ENCODE assay signal across 23 mouse cellular contexts in genomic region chr3:22006651-22007050, GRCm38 (mm10).
A peak's percentile ranks its signal among the peaks of the same experiment; 100 is the strongest.
DNase-seq lines count a peak whose midpoint lies in the region; ATAC-seq and TF ChIP-seq lines count a peak whose summit lies in the region.
"Had no signal": no experiment of that assay in that cellular context is flagged by ENCODE, and none has a peak within 500 bp of the region (broad histone marks: within the 10 kb centered on the region; RNA-seq: fewer than 3 reads in every experiment).

No protein-coding gene starts in this region.

- TF ChIP-seq EP300 in heart, adult 2 months (IDR thresholded peaks at IDR 0.05; ENCODE audit: insufficient read depth, low read depth, low read length) = no peak
- TF ChIP-seq EP300 in MEL (IDR thresholded peaks at IDR 0.05; ENCODE audit: low read depth in 1 of 2, low read length in 2 of 2) = no peak

- H3K36me3 ChIP-seq in heart, adult 2 months (ENCODE audit: control insufficient read depth, insufficient read depth, low read length) = peaks cover 4% of the 10 kb centered on the region
- no peaks in the 10 kb centered on the region for H3K36me3 ChIP-seq in heart, embryonic 16.5 days (ENCODE audit: control insufficient read depth, insufficient read depth)
- H3K36me3 ChIP-seq in MEL (ENCODE audit: control insufficient read depth in 1 of 2, insufficient read depth in 2 of 2, low read length in 2 of 2) = peaks cover 0 to 16% of the 10 kb centered on the region in 2 experiments; a peak in 2 of 4 replicates
- H3K36me3 ChIP-seq: embryonic facial prominence, embryonic 12.5 days; embryonic facial prominence, embryonic 15.5 days had no signal

- no peak for TF ChIP-seq CTCF in heart, adult 2 months (IDR thresholded peaks at IDR 0.05)
- no peak for TF ChIP-seq CTCF in MEL (IDR thresholded peaks at IDR 0.05 in 2 of 3, conservative IDR thresholded peaks at IDR 0.05 in 1 of 3; ENCODE audit: control insufficient read depth in 1 of 3, insufficient read depth in 1 of 3, low read depth in 2 of 3, low read length in 3 of 3, poor library complexity in 1 of 3, severe bottlenecking in 1 of 3)

- 65% methylated on average over 2 of the region's 2 CpGs for WGBS in heart, adult 2 months
- WGBS in heart, embryonic 16.5 days = 81% methylated on average over 2 of the region's 2 CpGs

- no peaks in the 10 kb centered on the region for H3K79me2 ChIP-seq in heart, adult 2 months (replicated peaks; ENCODE audit: control insufficient read depth, insufficient read depth, low read length)
- no peaks in the 10 kb centered on the region for H3K79me2 ChIP-seq in MEL (ENCODE audit: control insufficient read depth, insufficient read depth, low read length, poor library complexity)

- no peak for ATAC-seq in heart, embryonic 16.5 days (replicated peaks; ENCODE audit: extremely low read depth, insufficient read depth, low FRiP score)
- ATAC-seq: forebrain, embryonic 14.5 days; forebrain, postnatal 0 days; inflammation-experienced regulatory T-cells, adult 6 months; intestine, embryonic 16.5 days; Patski had no signal

- no peak for TF ChIP-seq RAD21 in MEL (IDR thresholded peaks at IDR 0.05; ENCODE audit: low read depth, low read length)

- peak overlapping the region; percentile 41 for H3K27ac ChIP-seq in heart, adult 2 months
- H3K27ac ChIP-seq in heart, embryonic 16.5 days (ENCODE audit: low read length) = peak overlapping the region; percentile 30; the same call in 1 of the 2 replicates
- no peak overlapping the region for H3K27ac ChIP-seq in MEL (ENCODE audit: control insufficient read depth, low read depth, low read length)
- H3K27ac ChIP-seq: embryonic facial prominence, embryonic 12.5 days; embryonic facial prominence, embryonic 15.5 days; gastrocnemius, adult 2 months; hindbrain, embryonic 14.5 days; hindbrain, postnatal 0 days had no signal

- peaks cover 10% of the 10 kb centered on the region for H3K4me1 ChIP-seq in heart, adult 2 months (ENCODE audit: control insufficient read depth, insufficient read depth, low read length)
- H3K4me1 ChIP-seq in heart, embryonic 16.5 days (ENCODE audit: control insufficient read depth, insufficient read depth, low read length) = peaks cover 10% of the 10 kb centered on the region
- peaks cover 4% of the 10 kb centered on the region in 2 experiments; a peak in 3 of 4 replicates for H3K4me1 ChIP-seq in MEL (ENCODE audit: control insufficient read depth in 1 of 2, insufficient read depth in 2 of 2, low read length in 2 of 2)
- H3K4me1 ChIP-seq: embryonic facial prominence, embryonic 12.5 days; embryonic facial prominence, embryonic 15.5 days had no signal

- intact Hi-C loops in heart, adult 2 months (cut with DNase I) = loop anchor here (5.0 kb wide), 1 partner anchor 71 kb away; the partner anchor contains the start of gene Tbl1xr1
- intact Hi-C loops in heart, postnatal 10 days (cut with DNase I) = loop anchor here (5.0 kb wide), 2 partner anchors 66 to 69 kb away; no protein-coding TSS in a partner anchor

- no peak overlapping the region for H3K4me2 ChIP-seq in heart, embryonic 16.5 days (ENCODE audit: low read depth, low read length)
- H3K4me2 ChIP-seq: embryonic facial prominence, embryonic 12.5 days; embryonic facial prominence, embryonic 15.5 days; heart, embryonic 11.5 days; hindbrain, embryonic 14.5 days had no signal

- TF ChIP-seq POLR2A in heart, adult 2 months (IDR thresholded peaks at IDR 0.05; ENCODE audit: insufficient read depth, low read depth, low read length) = no peak
- TF ChIP-seq POLR2A in MEL (IDR thresholded peaks at IDR 0.05; ENCODE audit: control insufficient read depth in 1 of 2, insufficient read depth in 1 of 2, low read depth in 1 of 2, low read length in 2 of 2, poor library complexity in 1 of 2) = no peak

- H3K9ac ChIP-seq in heart, adult 2 months (ENCODE audit: low read depth, low read length) = no peak overlapping the region
- H3K9ac ChIP-seq in heart, embryonic 16.5 days (ENCODE audit: low read length) = no peak overlapping the region
- no peak overlapping the region for H3K9ac ChIP-seq in MEL (ENCODE audit: control insufficient read depth, low read depth, low read length, poor library complexity, severe bottlenecking)
- H3K9ac ChIP-seq: embryonic facial prominence, embryonic 12.5 days; embryonic facial prominence, embryonic 15.5 days; forebrain, postnatal 0 days; hindbrain, embryonic 14.5 days had no signal

- H3K27me3 ChIP-seq in heart, adult 2 months (ENCODE audit: control insufficient read depth, insufficient read depth, low read length) = no peaks in the 10 kb centered on the region
- no peaks in the 10 kb centered on the region for H3K27me3 ChIP-seq in heart, embryonic 16.5 days (ENCODE audit: control insufficient read depth, insufficient read depth, low read length)
- no peaks in the 10 kb centered on the region for H3K27me3 ChIP-seq in MEL (ENCODE audit: control insufficient read depth in 1 of 2, insufficient read depth in 2 of 2, low read length in 2 of 2)
- H3K27me3 ChIP-seq: embryonic facial prominence, embryonic 12.5 days; embryonic facial prominence, embryonic 15.5 days; Patski had no signal

- no peak for DNase-seq in heart, adult 2 months
- no peak for DNase-seq in heart, adult 8-10 months (ENCODE audit: low spot score)
- no peak for DNase-seq in heart, postnatal 10 days
- DNase-seq in MEL (ENCODE audit: low read depth, low spot score) = no peak
- peak; percentile 29 for DNase-seq in yolk sac, embryonic 10.5 days (ENCODE audit: low spot score)
- no peak for DNase-seq in adrenal gland, adult 18-20 months (ENCODE audit: low spot score in 2 of 2)
- DNase-seq: adrenal gland, adult 2 months; cerebellum, adult 2 months; cerebellum, adult 9-11 months; cerebellum, postnatal 25 days; gastrocnemius, postnatal 14 days had no signal

- H3K4me3 ChIP-seq in heart, adult 2 months = no peak overlapping the region
- no peak overlapping the region for H3K4me3 ChIP-seq in heart, embryonic 16.5 days (ENCODE audit: low read length)
- no peak overlapping the region for H3K4me3 ChIP-seq in MEL (ENCODE audit: control insufficient read depth in 1 of 2, insufficient read depth in 1 of 2, low read depth in 2 of 2, low read length in 2 of 2)
- H3K4me3 ChIP-seq: embryonic facial prominence, embryonic 12.5 days; embryonic facial prominence, embryonic 15.5 days; gastrocnemius, adult 2 months had no signal

- no peaks in the 10 kb centered on the region for H3K9me3 ChIP-seq in heart, embryonic 16.5 days (replicated peaks; ENCODE audit: control insufficient read depth, low read length)
- H3K9me3 ChIP-seq in MEL (replicated peaks; ENCODE audit: insufficient read depth, low read length) = no peaks in the 10 kb centered on the region
- H3K9me3 ChIP-seq: embryonic facial prominence, embryonic 12.5 days; embryonic facial prominence, embryonic 15.5 days had no signal

TF ChIP-seq in MEL, 35 proteins besides CTCF, POLR2A, EP300 and RAD21:
- TF ChIP-seq MXI1 (IDR thresholded peaks at IDR 0.05; ENCODE audit: low read depth, low read length) (no peak), GATA1 (IDR thresholded peaks at IDR 0.05; ENCODE audit: low read depth, low read length) (peak; percentile 15; the same call in 1 of the 2 replicates)
